Mouse (Mus musculus) ovary, adult 10 weeks (tissue): ENCODE data around the gene Diexf. TPM values are rescaled to one million over a fixed set of nuclear protein-coding genes. Genes with fewer than 3 reads are reported as not detected.

Source experiments
- polyA plus RNA-seq: library from polyadenylated mRNA; stranded (reverse); fragments of 350-450 nt; fragmentation: Illumina TruSeq; extraction: RNeasy Lipid Tissue Mini Kit (QIAGEN cat#74804); gene quantifications from one replicate; pipeline ENCODE4 v1.2.3, GENCODE M21; 2014

Gene Diexf
- polyA plus RNA-seq = 31.1 TPM

DNA sequence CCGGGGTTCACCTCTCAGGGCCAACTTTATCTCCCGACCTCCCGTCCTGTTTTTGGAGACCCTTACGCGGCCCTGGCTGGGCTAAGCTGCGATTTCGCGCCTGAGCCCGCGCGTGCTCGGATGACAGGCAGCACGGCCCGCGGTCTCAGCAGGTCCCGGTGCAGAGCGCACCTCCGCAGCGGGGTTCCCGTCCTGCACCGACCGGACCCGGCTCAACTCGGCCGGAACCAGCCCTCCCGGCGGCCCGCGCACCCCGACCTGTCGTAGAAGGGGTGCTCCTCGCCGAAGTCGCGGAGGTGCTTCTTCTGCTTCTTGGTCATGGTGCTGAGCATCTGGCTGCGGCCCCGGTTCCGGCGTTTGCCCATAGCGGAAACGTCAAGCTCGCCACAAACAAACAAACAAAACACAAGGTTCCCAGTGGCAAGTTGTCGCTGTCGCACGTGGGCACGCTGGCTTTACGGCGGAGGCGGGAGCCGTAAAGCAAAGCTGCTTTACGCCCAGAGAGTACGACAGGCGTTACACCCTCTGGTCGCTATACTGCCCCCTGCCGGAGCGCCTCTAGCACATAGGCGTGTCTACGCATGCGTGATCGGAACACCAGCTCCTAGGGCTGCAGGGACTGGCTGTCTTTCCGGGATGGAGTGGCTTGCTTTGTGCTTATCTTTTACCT lies at the start of gene Diexf:
TSS of gene Diexf (minus strand) at position 487 of the 670 bp plus-strand sequence.

DNA sequence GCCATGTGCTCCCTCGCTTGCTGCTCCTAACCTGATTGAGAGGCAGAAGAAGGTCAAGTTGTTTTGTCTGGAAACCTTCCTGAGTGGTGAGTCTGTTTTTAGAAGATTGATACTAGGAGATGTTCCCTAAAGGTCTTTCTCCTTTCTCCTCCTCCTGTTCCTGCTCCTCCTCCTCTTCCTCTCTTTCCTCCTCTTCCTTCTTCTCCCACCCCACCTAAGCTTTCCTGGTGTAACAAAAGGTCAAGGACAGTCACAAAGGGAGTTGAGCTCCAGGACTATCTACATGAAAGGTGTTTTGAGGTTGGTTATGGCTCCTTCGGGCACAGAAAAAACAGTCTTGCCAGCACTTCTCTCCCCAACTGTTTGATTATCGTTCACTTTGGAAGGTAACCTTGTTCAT lies 37.7 kb upstream of the Diexf start, which contains the start of gene A130010J15Rik:
TSS of gene A130010J15Rik (plus strand) at position 301 of the 400 bp plus-strand sequence.

DNA sequence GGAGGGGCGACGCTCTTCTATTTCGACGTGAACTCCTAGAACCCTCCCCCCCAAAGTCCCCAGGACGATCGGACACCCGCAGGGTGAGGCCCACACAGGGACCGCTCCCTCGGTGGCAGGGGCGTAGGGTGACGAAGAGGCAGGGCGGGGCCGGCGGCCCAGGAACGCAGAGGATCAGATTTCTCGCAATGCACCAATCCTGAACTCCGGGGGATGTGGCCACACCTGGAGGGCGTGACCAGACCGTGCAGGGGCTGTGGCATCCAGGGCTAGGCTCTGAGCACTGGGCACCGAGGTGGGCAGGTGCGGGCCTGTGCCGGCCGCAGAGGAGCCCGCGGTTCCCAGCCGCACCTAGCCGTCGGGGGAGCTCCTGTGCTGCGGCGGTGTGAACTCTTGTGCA lies 22.8 kb upstream of the Diexf start, which contains the start of gene Irf6:
TSS of gene Irf6 (plus strand) at position 240 of the 400 bp plus-strand sequence.

Other genes with a start within 250 kb of the Diexf start
- 21.7 TPM for gene Syt14, start 94.5 kb downstream of the Diexf start, polyA plus RNA-seq
- 22.8 TPM for gene Irf6, start 22.8 kb upstream of the Diexf start, polyA plus RNA-seq
- gene A130010J15Rik, start 37.8 kb upstream of the Diexf start, polyA plus RNA-seq = 11.9 TPM
- gene Traf3ip3, start 71.4 kb upstream of the Diexf start, polyA plus RNA-seq = 0.26 TPM
- not detected for gene Lamb3, start 77.4 kb upstream of the Diexf start, polyA plus RNA-seq
- gene Hsd11b1, start 133.8 kb upstream of the Diexf start, polyA plus RNA-seq = 9.9 TPM
- gene G0s2, start 142.9 kb upstream of the Diexf start, polyA plus RNA-seq = not detected
- gene Camk1g, start 240.0 kb upstream of the Diexf start, polyA plus RNA-seq = 0.31 TPM